Mouse (Mus musculus): Measurements from ENCODE around the gene Gm10800.
"Not testable (repeated sequence)": the region's sequence is repeated elsewhere in the genome, so short reads cannot be mapped to it uniquely, and the experiment has no call there.

The Gm10800 gene

DNA sequence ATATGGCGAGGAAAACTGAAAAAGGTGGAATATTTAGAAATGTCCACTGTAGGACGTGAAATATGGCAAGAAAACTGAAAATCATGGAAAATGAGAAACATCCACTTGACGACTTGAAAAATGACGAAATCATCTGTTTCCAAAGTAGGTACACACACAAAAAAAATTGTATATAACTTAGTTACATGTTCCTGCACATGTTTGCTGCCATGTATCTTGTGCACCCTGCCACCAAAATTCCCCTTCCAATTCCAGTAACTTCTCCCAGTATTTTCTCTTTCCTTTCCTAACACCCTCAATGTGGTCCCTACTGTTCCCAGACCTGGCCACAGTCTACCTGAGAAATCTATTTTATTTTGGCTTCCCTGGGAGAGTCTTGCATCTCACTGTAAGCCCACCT, at the start of gene Gm10800:
TSS of gene Gm10800 (minus strand) at position 101 of the 400 bp plus-strand sequence.
- DNase-seq: not testable (repeated sequence)

DNA sequence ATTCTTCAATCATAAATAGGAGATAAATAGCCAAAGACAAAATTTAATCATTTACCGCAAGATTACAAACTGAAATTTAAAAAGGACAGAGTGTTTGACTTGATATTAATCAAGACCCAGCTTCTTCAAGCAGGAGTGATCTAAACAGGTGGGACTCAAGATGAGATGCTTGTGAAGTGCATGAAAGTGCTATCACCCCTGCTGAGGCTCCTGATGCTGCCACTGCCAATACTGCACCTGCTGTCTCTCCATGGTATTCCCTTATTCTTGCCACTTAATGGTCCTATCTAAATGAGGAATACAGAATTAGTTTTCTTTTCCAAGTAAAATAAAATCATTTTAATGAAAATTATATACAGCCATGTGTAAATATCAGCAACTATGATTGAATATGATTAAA, 30.4 kb upstream of the Gm10800 start:
- no peak for DNase-seq

DNA sequence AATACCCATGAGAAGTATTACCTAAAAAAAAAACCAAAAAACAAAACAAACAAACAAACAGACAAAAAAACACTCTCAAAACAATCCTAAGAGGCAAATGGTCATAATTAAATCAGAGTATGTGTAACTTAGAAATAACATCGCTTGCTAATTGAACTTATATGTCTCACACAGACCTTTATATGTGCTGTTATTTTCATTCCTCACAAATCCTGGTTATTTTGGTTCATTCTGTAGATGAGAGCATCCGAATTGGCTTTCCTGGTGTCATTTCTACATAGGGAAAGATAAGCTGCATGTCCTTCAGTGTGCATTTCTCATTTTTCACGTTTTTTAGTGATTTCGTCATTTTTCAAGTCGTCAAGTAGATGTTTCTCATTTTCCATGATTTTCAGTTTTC, 5.2 kb downstream of the Gm10800 start, which contains the start of gene Gm10801:
TSS of gene Gm10801 (plus strand) at position 301 of the 400 bp plus-strand sequence.
- not testable (repeated sequence) for DNase-seq
